10 mouse cellular contexts compared by ENCODE assay signal in the genomic region with DNA sequence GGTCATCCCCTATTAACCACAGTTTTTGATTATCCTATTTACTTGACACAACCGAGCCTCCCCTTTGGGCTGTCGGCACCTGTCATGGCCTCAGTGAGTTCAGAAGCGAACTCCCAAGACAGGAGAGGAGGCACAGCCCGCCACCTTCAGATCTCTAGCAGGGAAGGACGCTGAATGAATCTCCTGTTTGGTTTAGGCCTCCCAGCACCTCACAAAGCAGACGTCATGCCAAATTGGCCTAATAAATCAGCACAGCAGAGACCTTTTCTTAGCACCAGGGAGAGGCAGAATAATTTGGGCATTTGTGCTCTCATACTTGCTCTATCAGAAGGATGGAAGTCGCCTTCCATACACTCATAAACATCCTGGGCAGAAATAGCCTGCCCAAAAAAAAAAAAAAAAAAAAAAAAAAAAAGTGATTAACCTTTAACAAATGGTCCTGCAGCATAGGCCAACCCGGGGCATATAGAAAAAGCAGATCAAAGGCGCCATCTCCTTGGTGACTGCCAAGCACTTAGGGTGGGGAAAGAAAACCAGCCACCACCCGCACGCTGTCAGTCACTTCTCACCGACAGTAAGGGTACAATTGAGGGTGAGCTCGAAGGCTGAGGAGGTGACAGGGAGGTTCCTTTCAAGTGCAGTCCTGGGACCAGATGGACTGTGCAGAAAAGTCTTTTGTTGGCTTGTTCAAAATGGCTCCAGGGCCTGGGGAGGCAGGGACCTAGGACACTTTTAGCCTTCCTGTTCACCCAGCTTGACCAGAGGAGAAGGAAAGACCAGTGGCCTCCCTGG. TPM values are rescaled to one million over a fixed set of nuclear protein-coding genes. Genes with fewer than 3 reads are reported as not detected.
A peak's percentile ranks its signal among the peaks of the same experiment; 100 is the strongest.
DNase-seq lines count a peak whose midpoint lies in the region; ATAC-seq and TF ChIP-seq lines count a peak whose summit lies in the region.
"Had no signal": no experiment of that assay in that cellular context is flagged by ENCODE, and none has a peak within 500 bp of the region (broad histone marks: within the 10 kb centered on the region; RNA-seq: fewer than 3 reads in every experiment).

No protein-coding gene starts in this region.

- H3K4me3 ChIP-seq in kidney, embryonic 14.5 days (ENCODE audit: low read length) = no peak overlapping the region
- no peak overlapping the region for H3K4me3 ChIP-seq in limb, embryonic 12.5 days (replicated peaks)
- no peak overlapping the region for H3K4me3 ChIP-seq in myocyte

- ATAC-seq in kidney, embryonic 14.5 days (ENCODE audit: low FRiP score, low TSS enrichment) = no peak
- no peak for ATAC-seq in limb, embryonic 12.5 days (ENCODE audit: insufficient number of reproducible peaks, insufficient read depth, low FRiP score, low TSS enrichment, low read depth)

- no peak for TF ChIP-seq POLR2A in myocyte (IDR thresholded peaks at IDR 0.05; ENCODE audit: insufficient read length, low read depth)

- H3ac ChIP-seq in myocyte (ENCODE audit: control insufficient read depth, insufficient read length) = no peak overlapping the region

- 0 out of 2 replicates have a peak overlapping the region, but pooled peaks have one; percentile 2 for H3K4me2 ChIP-seq in kidney, embryonic 14.5 days (replicated peaks; ENCODE audit: low read depth, low read length)
- no peak overlapping the region for H3K4me2 ChIP-seq in limb, embryonic 12.5 days
- no peak overlapping the region for H3K4me2 ChIP-seq in myocyte (ENCODE audit: low read depth)

- WGBS in kidney, embryonic 14.5 days = 21% methylated on average over 13 of the region's 13 CpGs
- WGBS in limb, embryonic 12.5 days = 19% methylated on average over 13 of the region's 13 CpGs

- H3K27me3 ChIP-seq in kidney, embryonic 14.5 days (ENCODE audit: control insufficient read depth, insufficient read depth, low read length) = no peaks in the 10 kb centered on the region
- H3K27me3 ChIP-seq in limb, embryonic 12.5 days = no peaks in the 10 kb centered on the region
- no peaks in the 10 kb centered on the region for H3K27me3 ChIP-seq in myocyte (ENCODE audit: control insufficient read depth, insufficient read depth, insufficient read length)

- peaks cover 22% of the 10 kb centered on the region for H3K36me3 ChIP-seq in kidney, embryonic 14.5 days (ENCODE audit: control insufficient read depth, insufficient read depth, low read length)
- peaks cover 27% of the 10 kb centered on the region for H3K36me3 ChIP-seq in limb, embryonic 12.5 days
- H3K36me3 ChIP-seq in myocyte (ENCODE audit: control insufficient read depth, insufficient read depth) = peaks cover 26% of the 10 kb centered on the region

- no peak overlapping the region for H3K9ac ChIP-seq in kidney, embryonic 14.5 days (ENCODE audit: low read depth, low read length)
- H3K9ac ChIP-seq in limb, embryonic 12.5 days (replicated peaks) = no peak overlapping the region

- no peak overlapping the region for H3K27ac ChIP-seq in kidney, embryonic 14.5 days (ENCODE audit: low read depth, low read length)
- H3K27ac ChIP-seq in limb, embryonic 12.5 days = peak overlapping the region; percentile 18

- DNase-seq in kidney, adult 11 months = no peak
- DNase-seq in embryo, embryonic 11 days = peak; percentile 47
- DNase-seq in right cerebral cortex, postnatal 25 days = no peak
- no peak for DNase-seq in gastrocnemius, postnatal 4 days (ENCODE audit: low spot score in 2 of 2)
- DNase-seq in thymus, postnatal 14 days = no peak
- DNase-seq: layer of hippocampus, postnatal 36 days; thymus, postnatal 4 days had no signal

- H3K79me2 ChIP-seq in myocyte (ENCODE audit: control insufficient read depth, insufficient read depth) = no peaks in the 10 kb centered on the region

- peaks cover 29% of the 10 kb centered on the region for H3K4me1 ChIP-seq in kidney, embryonic 14.5 days (ENCODE audit: control insufficient read depth, insufficient read depth, low read length)
- H3K4me1 ChIP-seq in limb, embryonic 12.5 days (replicated peaks) = peaks cover 56% of the 10 kb centered on the region

- no peaks in the 10 kb centered on the region for H3K9me3 ChIP-seq in kidney, embryonic 14.5 days (ENCODE audit: control insufficient read depth, low read length)
- H3K9me3 ChIP-seq in limb, embryonic 12.5 days = no peaks in the 10 kb centered on the region

TF ChIP-seq in myocyte, 11 proteins besides CTCF, POLR2A, EP300 and RAD21:
- TF ChIP-seq MYOD1 (IDR thresholded peaks at IDR 0.05; ENCODE audit: control insufficient read depth in 1 of 3, insufficient read length in 2 of 3, low read depth in 2 of 3) = no peak
- TF ChIP-seq POLR2AphosphoS2 (IDR thresholded peaks at IDR 0.05; ENCODE audit: insufficient read length, low read depth) = peak; percentile 46
- TF ChIP-seq TCF12 (IDR thresholded peaks at IDR 0.05; ENCODE audit: insufficient read depth, poor library complexity, severe bottlenecking) = no peak
- TF ChIP-seq USF1 (IDR thresholded peaks at IDR 0.05; ENCODE audit: low read depth) = no peak
- TF ChIP-seq E2F4 (IDR thresholded peaks at IDR 0.05; ENCODE audit: insufficient read depth) = no peak
- TF ChIP-seq MYOG (IDR thresholded peaks at IDR 0.05; ENCODE audit: control insufficient read depth in 1 of 3, insufficient read depth in 1 of 3, insufficient read length in 2 of 3, low read depth in 2 of 3) = no peak
- TF ChIP-seq SRF (IDR thresholded peaks at IDR 0.05; ENCODE audit: control insufficient read depth, insufficient read length, low read depth) = no peak
- TF ChIP-seq CEBPB (IDR thresholded peaks at IDR 0.05; ENCODE audit: insufficient read depth, poor library complexity, severe bottlenecking) = no peak
- TF ChIP-seq TCF3 (IDR thresholded peaks at IDR 0.05; ENCODE audit: insufficient read length, low read depth) = no peak

RNA-seq across cellular contexts. Expression of gene Ankrd40, which starts 14.5 kb away (rescaled TPM):
- 16.0 and 20.6 TPM in 2 replicates for polyA plus RNA-seq in kidney, embryonic 14.5 days (2014; fragmentation: Nextera tagmentation; extraction: Ambion mirVana)
- polyA plus RNA-seq in limb, embryonic 12.5 days (2016; fragmentation: Nextera tagmentation; extraction: Ambion mirVana) = 23.9 and 35.0 TPM in 2 replicates
- polyA plus RNA-seq in myocyte (2012; fragmentation: generic; extraction: Trizol) = 105 TPM
- 100 to 1,000 TPM; 127 to 137 TPM for total RNA-seq in gastrocnemius, postnatal 4 days (2021)

RNA-seq across cellular contexts. Expression of gene Luc7l3, which starts 20.5 kb away (rescaled TPM):
- 106 and 147 TPM in 2 replicates for polyA plus RNA-seq in kidney, embryonic 14.5 days (2014; fragmentation: Nextera tagmentation; extraction: Ambion mirVana)
- polyA plus RNA-seq in limb, embryonic 12.5 days (2016; fragmentation: Nextera tagmentation; extraction: Ambion mirVana) = 143 and 148 TPM in 2 replicates
- polyA plus RNA-seq in myocyte (2012; fragmentation: generic; extraction: Trizol) = 15.4 TPM
- 10 to 100 TPM; 62.7 to 73.3 TPM for total RNA-seq in gastrocnemius, postnatal 4 days (2021)

RNA-seq across cellular contexts. Expression of gene Abcc3, which starts 50.5 kb away (rescaled TPM):
- 1.1 and 3.9 TPM in 2 replicates for polyA plus RNA-seq in kidney, embryonic 14.5 days (2014; fragmentation: Nextera tagmentation; extraction: Ambion mirVana)
- polyA plus RNA-seq in limb, embryonic 12.5 days (2016; fragmentation: Nextera tagmentation; extraction: Ambion mirVana) = 0.63 and 0.84 TPM in 2 replicates
- not detected for polyA plus RNA-seq in myocyte (2012; fragmentation: generic; extraction: Trizol)
- 1 to 10 TPM; 2.0 to 2.4 TPM for total RNA-seq in gastrocnemius, postnatal 4 days (2021)
